Mouse (Mus musculus) thymus, postnatal 25 days (tissue): Measurements from ENCODE around the gene Dok1.

Source experiments
- DNase-seq: peaks from one replicate; pipeline ENCODE4 v3.0.0; 2022

Gene Dok1

GRCm38 (mm10) chr6:83014482-83015466 is 18.5 kb downstream of the Dok1 start:
- DNase-seq, result no peak

- DNase-seq, result no peak
Observed at GRCm38 (mm10) chr6:83013444-83013843, 19.8 kb downstream of the Dok1 start.

GRCm38 (mm10) chr6:83011756-83012155 is 21.5 kb downstream of the Dok1 start:
- DNase-seq, result no peak

- no peak for DNase-seq
Observed at GRCm38 (mm10) chr6:83011255-83011654, 22.0 kb downstream of the Dok1 start.

- no peak for DNase-seq
Observed at GRCm38 (mm10) chr6:83010010-83010409, 23.3 kb downstream of the Dok1 start.

GRCm38 (mm10) chr6:83008659-83009058 is 24.6 kb downstream of the Dok1 start:
- DNase-seq, result no peak

- DNase-seq, result no peak
Observed at GRCm38 (mm10) chr6:83006114-83006513, 27.2 kb downstream of the Dok1 start.

GRCm38 (mm10) chr6:83005444-83006011 is 27.7 kb downstream of the Dok1 start:
- no peak for DNase-seq

DNA sequence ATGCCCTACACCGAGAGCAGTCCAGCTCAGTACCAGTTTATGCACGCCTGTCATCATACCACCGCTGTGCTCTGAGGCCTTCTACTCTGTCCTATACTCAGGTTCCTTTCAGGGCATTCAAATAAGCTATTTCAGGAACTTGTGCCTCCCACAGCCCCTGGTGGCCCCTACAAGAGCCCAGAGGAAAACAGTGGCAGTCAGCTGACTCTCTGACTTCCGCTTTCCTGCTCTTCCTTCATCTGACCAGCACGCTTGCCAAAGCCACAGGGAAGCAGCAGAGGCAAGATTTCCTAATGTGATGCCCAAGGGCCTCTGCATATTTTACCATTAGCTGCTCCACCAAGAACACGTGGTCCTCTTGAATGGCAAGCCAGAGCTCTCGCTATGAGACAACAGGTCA is 28.4 kb downstream of the Dok1 start:
- no peak for DNase-seq

GRCm38 (mm10) chr6:83004309-83004708 is 29.0 kb downstream of the Dok1 start:
- no peak for DNase-seq

DNA sequence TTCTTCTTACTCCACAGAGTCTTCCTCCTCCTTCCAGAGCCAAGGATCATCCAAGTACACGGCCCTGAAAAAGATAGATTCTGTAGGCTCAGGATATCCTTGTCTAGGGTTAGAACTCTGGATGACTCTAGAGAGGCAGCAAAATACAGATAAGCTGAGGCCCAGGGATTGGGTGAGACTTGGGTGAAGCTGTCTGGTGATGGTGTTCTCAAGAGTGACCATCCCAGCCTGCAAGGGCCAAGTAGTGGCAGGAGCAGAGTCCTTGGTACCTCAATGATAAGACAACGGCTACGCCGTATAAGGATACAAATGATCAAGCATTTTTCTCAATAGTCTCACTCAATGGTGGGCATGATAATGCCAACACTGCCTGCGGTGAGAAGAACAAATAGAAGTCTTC is 29.4 kb downstream of the Dok1 start:
- DNase-seq, result no peak

- no peak for DNase-seq
Observed at GRCm38 (mm10) chr6:83003082-83003481, 30.2 kb downstream of the Dok1 start.

- DNase-seq, result no peak
Observed at GRCm38 (mm10) chr6:82999986-83000385, 33.3 kb downstream of the Dok1 start.

DNA sequence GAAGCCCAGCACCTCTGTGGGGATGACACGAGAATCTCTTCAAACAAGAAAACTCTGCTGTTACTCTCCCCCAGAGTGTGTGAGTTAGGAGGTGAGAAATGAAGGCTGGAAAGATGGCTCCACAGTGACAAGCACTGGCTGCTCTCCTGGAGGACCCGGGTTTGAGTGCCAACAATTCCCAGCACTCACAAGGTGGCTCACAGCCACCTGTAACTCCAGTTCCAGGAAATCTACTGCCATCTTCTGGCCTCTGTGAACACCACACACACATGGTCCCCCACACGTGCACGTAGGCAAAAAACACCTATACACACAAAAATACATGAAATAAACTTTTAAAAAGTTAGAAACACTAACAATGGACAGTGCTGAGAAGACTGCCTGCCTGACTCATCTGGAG is 34.9 kb downstream of the Dok1 start:
- DNase-seq, result no peak

DNA sequence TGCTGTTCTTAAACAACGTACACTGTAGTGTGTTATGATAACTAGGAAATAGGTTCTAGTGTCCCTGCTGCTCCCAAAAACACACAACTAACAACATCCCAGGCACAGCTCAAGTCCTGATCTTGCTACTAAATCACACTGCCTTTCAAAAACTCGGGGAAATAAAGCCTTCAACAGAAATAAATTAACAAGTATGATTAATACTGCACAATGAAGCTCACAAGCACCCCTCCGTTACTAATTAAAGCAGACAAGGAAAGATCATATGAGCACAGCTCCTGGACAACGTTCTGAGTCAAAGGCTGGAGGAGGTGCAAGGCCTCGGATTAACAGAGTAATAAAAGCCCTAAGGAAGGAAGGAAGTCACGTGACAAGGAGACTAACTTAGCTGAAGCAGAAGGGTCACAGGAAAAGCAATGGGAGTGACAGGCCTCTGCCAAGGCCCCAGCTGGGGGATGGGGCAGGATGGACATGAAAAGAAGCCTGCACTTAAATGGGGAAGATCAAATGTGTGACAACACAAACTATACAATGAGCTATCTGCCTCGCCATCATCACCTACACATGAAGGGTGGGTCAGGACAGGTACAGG is 35.7 kb downstream of the Dok1 start:
- no peak for DNase-seq

- DNase-seq, result peak; percentile 89
Observed at GRCm38 (mm10) chr6:82996740-82997315, 36.4 kb downstream of the Dok1 start.

DNA sequence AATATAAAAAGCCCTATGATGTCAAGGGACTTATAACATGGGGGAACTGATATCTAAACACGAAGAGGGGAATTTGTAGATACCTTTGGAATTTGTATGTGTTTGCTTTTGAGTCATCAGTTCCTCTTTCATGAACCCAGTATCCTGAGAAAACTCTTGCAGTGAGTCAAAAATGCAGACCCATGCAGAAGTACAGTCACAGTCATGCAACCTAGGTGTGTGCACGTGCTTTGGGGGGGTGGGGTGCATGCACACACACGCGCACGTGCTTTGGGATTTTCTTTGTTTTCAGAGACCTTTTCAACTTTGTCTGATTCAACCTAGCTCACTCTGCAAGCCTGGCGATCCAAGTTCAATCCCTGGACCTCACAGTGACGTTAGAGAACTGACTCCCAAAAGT is 38.9 kb downstream of the Dok1 start:
- no peak for DNase-seq

- DNase-seq, result no peak
Observed at GRCm38 (mm10) chr6:82993696-82994095, 39.6 kb downstream of the Dok1 start.

DNA sequence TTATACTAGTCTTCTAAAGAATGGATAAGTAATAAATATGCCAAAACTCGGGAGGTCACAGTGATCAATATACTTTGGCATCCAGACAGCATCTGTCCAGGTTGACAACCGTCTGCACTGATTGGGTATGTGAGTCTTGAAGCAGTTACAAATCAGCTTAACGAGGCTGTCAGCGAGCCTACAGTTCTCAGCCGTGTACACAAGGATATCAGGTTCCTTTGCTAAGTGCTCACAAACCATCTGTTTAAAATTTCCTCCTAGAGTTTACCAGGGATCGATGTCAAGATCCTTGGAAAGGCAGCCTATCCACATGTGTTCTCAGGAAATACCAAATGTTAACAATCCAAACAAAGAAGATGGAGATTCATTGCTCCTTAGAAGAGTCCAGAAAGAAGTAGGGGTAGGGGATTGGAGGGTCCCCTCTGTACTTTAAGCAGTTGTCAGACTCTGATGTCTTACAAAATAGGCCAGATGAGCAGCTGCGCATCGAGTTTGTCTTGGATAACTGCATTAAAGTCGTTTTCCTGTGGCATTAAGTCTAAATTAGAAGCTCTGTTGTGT is 45.8 kb downstream of the Dok1 start:
- DNase-seq, result no peak
